Comparison of ENCODE assay signal across 11 mouse cellular contexts in genomic region chr2:131139886-131140532, GRCm38 (mm10). TPM values are rescaled to one million over a fixed set of nuclear protein-coding genes. Genes with fewer than 3 reads are reported as not detected.
DNase-seq lines count a peak whose midpoint lies in the region; ATAC-seq lines count a peak whose summit lies in the region.
"Had no signal": no experiment of that assay in that cellular context is flagged by ENCODE, and none has a peak within 500 bp of the region (broad histone marks: within the 10 kb centered on the region; RNA-seq: fewer than 3 reads in every experiment).

No protein-coding gene starts in this region.

- peaks cover 16% of the 10 kb centered on the region for H3K4me1 ChIP-seq in intestine, embryonic 16.5 days (ENCODE audit: control insufficient read depth, insufficient read depth, low read length)
- peaks cover 38% of the 10 kb centered on the region for H3K4me1 ChIP-seq in liver, embryonic 11.5 days (replicated peaks; ENCODE audit: control insufficient read depth, insufficient read depth, low read length)

- WGBS in intestine, embryonic 16.5 days, result 26% methylated on average over 5 of the region's 5 CpGs
- 55% methylated on average over 5 of the region's 5 CpGs for WGBS in liver, embryonic 11.5 days

- 0 out of 2 replicates have a peak overlapping the region, but pooled peaks have one; percentile 5 for H3K9ac ChIP-seq in intestine, embryonic 16.5 days (ENCODE audit: low read depth, low read length)
- 0 out of 2 replicates have a peak overlapping the region, but pooled peaks have one; percentile 14 for H3K9ac ChIP-seq in liver, embryonic 11.5 days (ENCODE audit: low read depth, low read length)
- H3K9ac ChIP-seq: midbrain, embryonic 13.5 days had no signal

- peak overlapping the region; percentile 52 for H3K27ac ChIP-seq in intestine, embryonic 16.5 days (ENCODE audit: low read length)
- H3K27ac ChIP-seq in liver, embryonic 11.5 days (ENCODE audit: low read depth, low read length), result peak overlapping the region; percentile 55
- H3K27ac ChIP-seq: midbrain, embryonic 13.5 days had no signal

- no peak overlapping the region for H3K4me3 ChIP-seq in intestine, embryonic 16.5 days (ENCODE audit: low read length)
- H3K4me3 ChIP-seq in liver, embryonic 11.5 days (ENCODE audit: low read depth, low read length), result no peak overlapping the region
- H3K4me3 ChIP-seq: midbrain, embryonic 13.5 days had no signal

- no peaks in the 10 kb centered on the region for H3K27me3 ChIP-seq in intestine, embryonic 16.5 days (replicated peaks; ENCODE audit: control insufficient read depth, insufficient read depth, low read length)
- no peaks in the 10 kb centered on the region for H3K27me3 ChIP-seq in liver, embryonic 11.5 days (replicated peaks; ENCODE audit: control insufficient read depth, insufficient read depth, low read length)
- H3K27me3 ChIP-seq: midbrain, embryonic 13.5 days had no signal

- no peak overlapping the region for H3K4me2 ChIP-seq in intestine, embryonic 16.5 days (ENCODE audit: low read depth, low read length)
- no peak overlapping the region for H3K4me2 ChIP-seq in liver, embryonic 11.5 days
- H3K4me2 ChIP-seq: midbrain, embryonic 13.5 days had no signal

- no peaks in the 10 kb centered on the region for H3K9me3 ChIP-seq in intestine, embryonic 16.5 days (ENCODE audit: control insufficient read depth, low read length)
- H3K9me3 ChIP-seq in liver, embryonic 11.5 days (ENCODE audit: control insufficient read depth, low read length), result no peaks in the 10 kb centered on the region
- H3K9me3 ChIP-seq: midbrain, embryonic 13.5 days had no signal

- peak; percentile 11 to 62 for DNase-seq in spleen, postnatal 4 days (ENCODE audit: low spot score in 2 of 2)
- DNase-seq in spleen, adult 12 weeks (ENCODE audit: low spot score), result no peak
- DNase-seq in liver, embryonic 11.5 days (ENCODE audit: low spot score), result no peak
- DNase-seq in cerebellum, postnatal 4 days (ENCODE audit: low spot score in 2 of 2), result no peak
- no peak for DNase-seq in retina, postnatal 1 day
- DNase-seq in adrenal gland, adult 8-10 months, result no peak

- H3K36me3 ChIP-seq in intestine, embryonic 16.5 days (ENCODE audit: control insufficient read depth, insufficient read depth, low read length), result peaks cover 12% of the 10 kb centered on the region; the same call in 1 of the 2 replicates
- peaks cover 20% of the 10 kb centered on the region; the same call in 1 of the 2 replicates for H3K36me3 ChIP-seq in liver, embryonic 11.5 days (ENCODE audit: control insufficient read depth, insufficient read depth, low read length)

- peak; percentile 41 for ATAC-seq in intestine, embryonic 16.5 days
- no peak for ATAC-seq in liver, embryonic 11.5 days (replicated peaks; ENCODE audit: low FRiP score)
- no peak for ATAC-seq in megakaryocyte progenitor cell, adult 5-6 weeks (replicated peaks; ENCODE audit: poor library complexity)
- ATAC-seq: midbrain, embryonic 13.5 days had no signal

RNA-seq across cellular contexts. Expression of gene Gm11037, which starts 6.7 kb away (rescaled TPM):
- not detected in 2 replicates for polyA plus RNA-seq in intestine, embryonic 16.5 days (2015; fragmentation: Nextera tagmentation; extraction: Ambion mirVana)
- not detected in 2 replicates for polyA plus RNA-seq in liver, embryonic 11.5 days (2014; fragmentation: Nextera tagmentation; extraction: Ambion mirVana)
- not detected in 2 replicates for total RNA-seq in megakaryocyte progenitor cell, adult 5-6 weeks (2015)
- total RNA-seq in megakaryocyte progenitor cell, adult 5-6 weeks (2017), result not detected in 2 replicates
- not detected for total RNA-seq in adrenal gland, adult 8-10 months (2022)
- total RNA-seq: layer of hippocampus, postnatal 10 days had no signal
- polyA plus RNA-seq: midbrain, embryonic 13.5 days; testis, adult 2 months had no signal

RNA-seq across cellular contexts. Expression of gene Hspa12b, which starts 12.9 kb away (rescaled TPM):
- 8.3 and 8.4 TPM in 2 replicates for polyA plus RNA-seq in intestine, embryonic 16.5 days (2015; fragmentation: Nextera tagmentation; extraction: Ambion mirVana)
- polyA plus RNA-seq in liver, embryonic 11.5 days (2014; fragmentation: Nextera tagmentation; extraction: Ambion mirVana), result 5.5 TPM in 2 replicates
- 0.12 TPM in 1 of 2 replicates, not detected in the other for total RNA-seq in megakaryocyte progenitor cell, adult 5-6 weeks (2015)
- total RNA-seq in megakaryocyte progenitor cell, adult 5-6 weeks (2017), result 0.44 TPM in 1 of 2 replicates, not detected in the other
- 10 to 100 TPM in 2 of 4 experiments, 1 to 10 TPM in 2; 8.1 to 16.8 (median 10.4) TPM for total RNA-seq in adrenal gland, adult 8-10 months (2022)

RNA-seq across cellular contexts. Expression of gene 1700037H04Rik, which starts 19.9 kb away (rescaled TPM):
- 138 and 160 TPM in 2 replicates for polyA plus RNA-seq in intestine, embryonic 16.5 days (2015; fragmentation: Nextera tagmentation; extraction: Ambion mirVana)
- polyA plus RNA-seq in liver, embryonic 11.5 days (2014; fragmentation: Nextera tagmentation; extraction: Ambion mirVana), result 130 TPM in 2 replicates
- 85.1 and 90.4 TPM in 2 replicates for total RNA-seq in megakaryocyte progenitor cell, adult 5-6 weeks (2015)
- 34.9 and 39.5 TPM in 2 replicates for total RNA-seq in megakaryocyte progenitor cell, adult 5-6 weeks (2017)
- total RNA-seq in adrenal gland, adult 8-10 months (2022), result 10 to 100 TPM; 32.2 to 68.7 (median 53.9) TPM

RNA-seq across cellular contexts. Expression of gene Cenpb, which starts 39.9 kb away (rescaled TPM):
- polyA plus RNA-seq in intestine, embryonic 16.5 days (2015; fragmentation: Nextera tagmentation; extraction: Ambion mirVana), result 9.5 and 9.7 TPM in 2 replicates
- 3.8 and 4.9 TPM in 2 replicates for polyA plus RNA-seq in liver, embryonic 11.5 days (2014; fragmentation: Nextera tagmentation; extraction: Ambion mirVana)
- total RNA-seq in megakaryocyte progenitor cell, adult 5-6 weeks (2015), result 8.0 and 8.3 TPM in 2 replicates
- total RNA-seq in megakaryocyte progenitor cell, adult 5-6 weeks (2017), result 14.8 and 15.8 TPM in 2 replicates
- total RNA-seq in adrenal gland, adult 8-10 months (2022), result 10 to 100 TPM; 63.5 to 76.9 (median 73.5) TPM

RNA-seq across cellular contexts. Expression of gene Cdc25b, which starts 46.7 kb away (rescaled TPM):
- 41.2 and 46.4 TPM in 2 replicates for polyA plus RNA-seq in intestine, embryonic 16.5 days (2015; fragmentation: Nextera tagmentation; extraction: Ambion mirVana)
- polyA plus RNA-seq in liver, embryonic 11.5 days (2014; fragmentation: Nextera tagmentation; extraction: Ambion mirVana), result 76.4 and 85.4 TPM in 2 replicates
- 8.9 and 10.8 TPM in 2 replicates for total RNA-seq in megakaryocyte progenitor cell, adult 5-6 weeks (2015)
- total RNA-seq in megakaryocyte progenitor cell, adult 5-6 weeks (2017), result 9.6 and 13.4 TPM in 2 replicates
- 1 to 10 TPM; 4.5 to 9.4 (median 6.3) TPM for total RNA-seq in adrenal gland, adult 8-10 months (2022)

Comparison
In these comparisons a context has a peak if more than half of its experiments do, and no peak if none do; other contexts are left out.
1. DNase-seq: peak in spleen, postnatal 4 days (2 of 2); none in spleen, adult 12 weeks (single experiment), liver, embryonic 11.5 days (single experiment), cerebellum, postnatal 4 days (0 of 2), retina, postnatal 1 day (single experiment) and adrenal gland, adult 8-10 months (single experiment).
2. RNA of gene Hspa12b, which starts 12.9 kb away (total RNA-seq): 8.1 to 16.8 TPM in adrenal gland, adult 8-10 months; 0.12 to 0.44 TPM in megakaryocyte progenitor cell, adult 5-6 weeks; every median in the first group is over 4 times any median in the second.